Mouse (Mus musculus) liver, embryonic 16.5 days (tissue): ENCODE measurements around the gene Cxcl16. TPM values are rescaled to one million over a fixed set of nuclear protein-coding genes. Genes with fewer than 3 reads are reported as not detected.

Experiments
- ATAC-seq: fragments of 200-750 bp; cut with Nextera tagmentation; 2 replicates; pipeline ENCODE4 v1.8.0; 2017; ENCODE audit warnings: low read depth, mild to moderate bottlenecking, moderate number of reproducible peaks, moderate library complexity
- H3K27ac ChIP-seq: fragments of 300-500 bp; sonication (generic); 2 replicates; pipeline ENCODE4 v1.5.1; 2014; ENCODE audit warnings: mild to moderate bottlenecking, low read length
- H3K27me3 ChIP-seq: fragments of 300-500 bp; sonication (generic); 2 replicates; pipeline ENCODE4 v1.6.1; 2014; ENCODE audit warnings: low read depth, low read length, mixed read lengths; ENCODE audit not compliant: control insufficient read depth, insufficient read depth
- H3K36me3 ChIP-seq: fragments of 300-500 bp; sonication (generic); 2 replicates; pipeline ENCODE4 v1.6.1; 2014; ENCODE audit warnings: mild to moderate bottlenecking; ENCODE audit not compliant: control insufficient read depth, insufficient read depth
- H3K4me1 ChIP-seq: fragments of 300-500 bp; sonication (generic); 2 replicates; pipeline ENCODE4 v1.6.1; 2014; ENCODE audit warnings: low read depth, low read length, mixed read lengths; ENCODE audit not compliant: control insufficient read depth
- H3K4me2 ChIP-seq: fragments of 300-500 bp; sonication (generic); 2 replicates; pipeline ENCODE4 v1.6.1; 2014; ENCODE audit warnings: low read depth, low read length, mixed read lengths
- H3K4me3 ChIP-seq: fragments of 300-500 bp; sonication (generic); 2 replicates; pipeline ENCODE4 v1.5.1; 2014; ENCODE audit warnings: low read depth, mild to moderate bottlenecking, low read length
- H3K9ac ChIP-seq: fragments of 300-500 bp; sonication (generic); 2 replicates; pipeline ENCODE4 v1.6.1; 2014; ENCODE audit warnings: low read depth, low read length
- H3K9me3 ChIP-seq: fragments of 300-500 bp; sonication (generic); replicated peaks from 2 replicates; pipeline ENCODE4 v1.6.1; 2016; ENCODE audit warnings: low read length; ENCODE audit not compliant: control insufficient read depth
- WGBS: fragments of 180-500 bp; shearing (Covaris S2); extraction: QIAGEN DNeasy Blood & Tissue Kit; methylation state at CpG from one replicate; pipeline ENCODE4 v1.1.7; 2014; ENCODE audit not compliant: insufficient replicate concordance; 5-methylcytosine and 5-hydroxymethylcytosine counted together
- polyA plus RNA-seq: library from polyadenylated mRNA; unstranded; fragments of >200 nt; fragmentation: Nextera tagmentation; extraction: Ambion mirVana; gene quantifications from 2 replicates; pipeline ENCODE4 v1.2.1, GENCODE M21; 2015

Gene Cxcl16
- polyA plus RNA-seq, 1 experiment from 2014 or later: 2.6 TPM

DNA sequence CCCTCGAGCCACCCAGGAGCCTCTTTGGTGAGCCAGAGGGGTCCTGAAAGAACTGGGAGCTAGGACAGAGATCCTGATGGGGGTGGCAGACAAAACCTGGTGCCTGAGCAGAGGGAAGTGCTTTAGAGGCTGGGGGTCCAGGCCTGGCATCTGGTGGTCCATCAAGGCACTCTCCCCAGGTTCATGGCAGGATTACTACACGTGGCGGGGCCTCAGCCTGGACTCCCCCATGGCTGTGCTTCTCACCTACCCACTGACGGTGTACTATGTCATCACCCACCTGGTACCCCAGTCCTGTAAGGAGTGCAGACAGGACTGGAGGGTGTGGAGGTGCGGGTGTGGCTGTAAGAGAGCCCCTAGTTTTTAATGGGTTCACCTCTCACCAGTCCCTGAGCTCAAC, 4.2 kb upstream of the Cxcl16 start:
- Histone ChIP-seq H3K9me3 (no peaks in the 10 kb centered on the region), H3K4me3 (no peak overlapping the region), H3K4me1 (no peaks in the 10 kb centered on the region; the same call in 1 of the 2 replicates), H3K27ac (no peak overlapping the region), H3K36me3 (no peaks in the 10 kb centered on the region), H3K4me2 (no peak overlapping the region), H3K9ac (no peak overlapping the region), H3K27me3 (peaks cover 53% of the 10 kb centered on the region)
- ATAC-seq: no peak
- 66% methylated on average over 5 of the region's 5 CpGs for WGBS

DNA sequence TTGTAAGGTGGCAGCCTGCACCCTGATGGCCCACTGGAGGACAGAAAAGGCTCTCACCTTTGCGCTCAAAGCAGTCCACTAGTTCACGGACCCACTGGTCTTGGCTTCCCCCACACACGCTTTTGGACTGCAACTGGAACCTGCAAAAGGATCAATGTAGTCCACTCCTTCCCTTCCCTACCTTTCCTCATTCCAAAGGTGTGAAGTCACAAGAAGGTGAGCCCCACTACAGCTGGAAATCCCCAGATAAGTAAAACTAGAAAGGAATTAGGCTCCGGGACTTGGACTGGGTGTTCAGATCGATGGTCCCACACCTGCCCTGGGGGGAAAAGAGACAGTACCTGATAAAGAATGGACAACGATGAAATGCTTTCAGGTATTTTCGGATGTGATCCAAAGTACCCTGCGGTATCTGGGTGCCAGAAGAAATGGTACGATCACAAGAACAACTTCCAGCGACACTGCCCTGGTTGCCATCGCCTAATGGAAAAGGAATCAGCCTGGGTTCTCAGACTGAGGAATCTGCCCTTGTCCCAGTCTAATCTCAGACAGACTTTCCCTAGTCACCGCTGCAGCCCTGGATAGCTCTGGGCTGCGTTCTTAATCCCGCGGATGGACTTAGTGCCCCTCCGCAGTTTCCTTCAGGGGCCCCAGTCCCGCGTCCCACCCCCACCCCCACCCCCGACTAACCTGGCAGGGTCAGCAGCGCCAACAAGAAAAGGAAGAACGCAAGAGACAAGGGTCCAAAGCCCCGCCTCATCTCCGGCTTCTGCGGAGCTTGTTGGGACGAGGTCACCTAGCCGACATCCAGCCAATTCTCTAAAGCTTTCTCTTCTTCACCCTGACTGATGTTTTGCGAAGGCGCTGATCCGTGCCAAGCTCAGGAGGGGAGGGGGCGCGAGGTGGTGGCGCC, 840 bp downstream of the Cxcl16 start, which contains the start of gene Zmynd15:
Gene Zmynd15, plus strand, starts transcription at position 746 of the 913 bp plus-strand sequence.
- no peak within 1 kb of the TSS for H3K27ac ChIP-seq
- H3K9ac ChIP-seq: peak within 1 kb of the TSS; percentile 35; the same call in 1 of the 2 replicates
- peak within 1 kb of the TSS; percentile 61 for H3K4me3 ChIP-seq
- peak within 1 kb of the TSS; percentile 72 for H3K4me2 ChIP-seq
- no peaks in the 10 kb centered on the region; the same call in 1 of the 2 replicates for H3K4me1 ChIP-seq
- H3K36me3 ChIP-seq: no peaks in the 10 kb centered on the region
- H3K9me3 ChIP-seq: no peaks in the 10 kb centered on the region
- WGBS: 17% methylated on average over 32 of the region's 32 CpGs
- no peak for ATAC-seq
- peaks cover 35% of the 10 kb centered on the region for H3K27me3 ChIP-seq

DNA sequence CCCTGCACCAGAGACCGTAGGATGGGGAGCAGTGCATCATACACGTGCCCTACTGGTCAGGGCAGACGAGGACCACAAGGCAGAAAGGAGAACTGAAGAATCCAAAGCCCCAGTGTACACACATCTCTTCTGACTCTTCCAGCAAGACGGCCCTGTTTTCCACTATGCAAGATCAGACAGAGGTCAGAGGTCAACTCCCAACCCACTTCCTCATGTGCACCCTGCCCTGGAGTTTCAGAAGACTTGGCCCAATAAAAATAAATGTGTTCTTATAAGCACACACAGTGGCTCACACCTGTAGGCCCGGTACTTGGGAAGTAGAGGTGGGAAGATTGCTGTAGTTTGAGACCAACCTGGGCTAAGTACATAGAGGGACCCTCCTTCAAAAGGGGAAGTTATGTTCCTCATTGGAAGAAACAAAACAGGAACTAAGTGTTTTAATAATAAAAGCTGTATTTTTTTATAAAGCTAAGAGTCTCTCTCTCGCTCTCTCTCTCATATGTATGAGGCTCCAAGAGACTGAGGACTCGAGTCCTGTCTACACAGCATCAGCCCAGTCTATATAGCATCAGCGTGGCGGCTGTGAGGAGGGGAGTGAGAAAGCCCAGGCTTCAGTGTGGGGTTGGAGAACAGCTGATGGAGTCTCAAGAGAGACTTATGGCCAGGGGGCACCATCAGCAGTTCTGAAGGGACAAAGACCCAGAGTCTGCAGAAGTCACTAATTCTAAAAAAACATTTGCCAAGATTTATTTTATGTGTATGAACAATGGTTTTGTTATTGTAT, 6.3 kb downstream of the Cxcl16 start:
- Histone ChIP-seq H3K27me3 (peaks cover under 1% of the 10 kb centered on the region), H3K36me3 (no peaks in the 10 kb centered on the region), H3K9ac (no peak overlapping the region), H3K9me3 (no peaks in the 10 kb centered on the region), H3K4me3 (no peak overlapping the region), H3K4me2 (no peak overlapping the region), H3K27ac (no peak overlapping the region), H3K4me1 (peaks cover 17% of the 10 kb centered on the region)
- 70% methylated on average over 9 of the region's 9 CpGs for WGBS
- ATAC-seq: no peak

DNA sequence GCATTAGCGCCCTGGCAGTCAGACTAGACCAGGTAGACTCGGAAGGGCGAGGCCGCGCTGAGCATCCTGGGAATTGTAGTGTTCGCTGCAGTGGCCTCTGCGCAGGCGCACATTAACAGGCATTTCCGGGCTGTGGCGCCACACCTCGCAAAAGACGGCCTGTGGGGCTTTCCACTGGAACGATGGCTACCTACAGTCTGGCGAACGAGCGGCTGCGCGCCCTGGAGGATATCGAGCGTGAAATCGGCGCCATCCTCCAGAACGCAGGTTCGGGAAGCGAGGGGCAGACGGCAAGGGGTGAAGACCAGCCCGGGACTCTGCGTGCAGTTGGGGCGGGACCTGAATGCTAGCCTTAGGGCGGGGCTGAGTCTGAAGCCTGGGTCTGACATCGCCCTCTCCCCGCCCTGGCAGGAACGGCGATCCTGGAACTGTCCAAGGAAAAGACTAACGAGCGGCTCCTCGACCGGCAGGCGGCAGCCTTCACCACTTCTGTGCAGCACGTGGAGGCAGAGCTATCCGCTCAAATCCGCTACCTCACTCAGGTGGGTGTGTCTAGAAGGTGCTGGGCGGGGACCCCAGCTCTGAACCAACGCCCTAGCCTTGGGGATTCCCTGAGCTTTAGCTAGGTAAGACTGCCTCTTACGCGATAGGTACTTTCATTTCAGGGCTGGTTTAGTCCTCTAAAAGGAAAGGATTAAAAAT, 7.8 kb downstream of the Cxcl16 start, which contains the start of gene Med11:
Gene Med11, plus strand, starts transcription at position 123 of the 702 bp plus-strand sequence.
- H3K4me1 ChIP-seq: peaks cover 17% of the 10 kb centered on the region
- H3K4me3 ChIP-seq: peak within 1 kb of the TSS; percentile 74
- no peaks in the 10 kb centered on the region for H3K9me3 ChIP-seq
- H3K27me3 ChIP-seq: no peaks in the 10 kb centered on the region
- H3K4me2 ChIP-seq: peak within 1 kb of the TSS; percentile 88
- H3K36me3 ChIP-seq: no peaks in the 10 kb centered on the region
- ATAC-seq: peak; percentile 93
- under 1% methylated on average over 46 of the region's 46 CpGs for WGBS
- peak within 1 kb of the TSS; percentile 80 for H3K9ac ChIP-seq
- peak within 1 kb of the TSS; percentile 96 for H3K27ac ChIP-seq

DNA sequence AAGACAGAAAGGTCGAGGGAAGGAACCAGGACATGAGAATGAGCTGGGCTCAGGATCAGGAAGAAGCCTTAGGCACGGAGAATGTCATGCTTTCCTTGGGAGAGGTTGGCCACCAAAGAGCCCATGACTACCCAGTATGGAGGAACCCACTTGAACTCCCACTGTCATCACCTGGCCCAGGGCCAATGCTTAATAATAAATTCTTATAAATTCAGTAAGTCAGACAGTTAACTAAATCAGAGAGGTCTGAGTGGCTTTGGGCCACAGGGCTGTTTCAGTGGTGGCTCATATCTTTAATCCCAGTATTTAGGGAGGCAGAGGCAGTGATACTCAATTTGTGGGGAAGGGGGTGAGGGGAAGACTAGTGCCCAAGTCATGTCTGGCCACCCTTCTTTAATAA, 8.9 kb downstream of the Cxcl16 start:
- H3K9ac ChIP-seq: no peak overlapping the region
- 78% methylated on average over 2 of the region's 2 CpGs for WGBS
- H3K9me3 ChIP-seq: no peaks in the 10 kb centered on the region
- no peak overlapping the region for H3K27ac ChIP-seq
- ATAC-seq: no peak
- no peaks in the 10 kb centered on the region for H3K36me3 ChIP-seq
- H3K4me3 ChIP-seq: no peak overlapping the region
- H3K27me3 ChIP-seq: no peaks in the 10 kb centered on the region
- H3K4me1 ChIP-seq: peaks cover 19% of the 10 kb centered on the region
- no peak overlapping the region for H3K4me2 ChIP-seq

DNA sequence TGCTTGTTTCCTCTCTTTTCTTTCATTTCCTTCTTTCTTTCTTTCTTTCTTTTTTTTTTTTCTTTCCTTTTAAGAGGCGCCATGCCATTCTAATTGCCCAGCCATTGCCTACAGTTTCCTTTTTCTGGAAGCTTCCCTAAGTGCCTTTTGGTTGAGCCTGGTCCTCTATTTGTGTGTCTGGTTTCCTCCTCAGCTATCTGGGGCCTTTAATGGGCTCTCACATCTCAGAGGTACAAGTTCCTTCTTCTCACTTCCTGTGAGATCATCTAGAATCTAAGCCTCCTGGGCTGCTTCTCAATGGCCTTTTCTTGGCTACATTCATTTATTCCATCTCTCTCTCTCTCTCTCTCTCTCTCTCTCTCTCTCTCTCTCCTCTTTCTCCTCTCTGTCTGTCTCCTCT, 12.4 kb downstream of the Cxcl16 start:
- Histone ChIP-seq H3K36me3 (no peaks in the 10 kb centered on the region), H3K9me3 (no peaks in the 10 kb centered on the region), H3K4me3 (no peak overlapping the region), H3K27ac (no peak overlapping the region), H3K27me3 (no peaks in the 10 kb centered on the region), H3K9ac (no peak overlapping the region), H3K4me1 (peaks cover 15% of the 10 kb centered on the region), H3K4me2 (no peak overlapping the region)
- WGBS: 25% methylated on average over 1 of the region's 1 CpGs
- no peak for ATAC-seq

DNA sequence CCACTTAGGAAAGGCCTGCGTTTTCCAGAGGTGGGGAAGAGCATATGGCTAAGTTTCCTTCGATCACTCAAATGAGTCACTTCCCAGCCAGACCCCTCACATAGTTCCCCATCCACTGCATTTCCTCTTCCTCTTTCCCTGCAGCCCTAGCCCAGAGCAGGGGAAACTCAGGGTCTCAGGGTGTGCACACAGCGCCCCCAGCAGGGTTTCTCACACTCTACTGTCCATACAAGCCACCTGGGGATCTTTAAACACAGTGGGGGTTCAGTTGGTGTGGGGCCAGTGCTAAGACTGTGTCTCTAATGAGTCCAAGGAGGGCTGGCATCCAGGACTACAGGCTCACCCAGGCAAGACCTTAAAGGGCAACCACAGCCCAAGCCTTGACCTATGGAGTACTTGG, 13.0 kb downstream of the Cxcl16 start:
- ATAC-seq: no peak
- H3K36me3 ChIP-seq: no peaks in the 10 kb centered on the region
- no peak overlapping the region for H3K27ac ChIP-seq
- no peaks in the 10 kb centered on the region for H3K9me3 ChIP-seq
- 19% methylated on average over 3 of the region's 3 CpGs for WGBS
- H3K27me3 ChIP-seq: no peaks in the 10 kb centered on the region
- H3K4me1 ChIP-seq: peaks cover 11% of the 10 kb centered on the region
- H3K4me2 ChIP-seq: no peak overlapping the region
- H3K9ac ChIP-seq: no peak overlapping the region
- no peak overlapping the region for H3K4me3 ChIP-seq

DNA sequence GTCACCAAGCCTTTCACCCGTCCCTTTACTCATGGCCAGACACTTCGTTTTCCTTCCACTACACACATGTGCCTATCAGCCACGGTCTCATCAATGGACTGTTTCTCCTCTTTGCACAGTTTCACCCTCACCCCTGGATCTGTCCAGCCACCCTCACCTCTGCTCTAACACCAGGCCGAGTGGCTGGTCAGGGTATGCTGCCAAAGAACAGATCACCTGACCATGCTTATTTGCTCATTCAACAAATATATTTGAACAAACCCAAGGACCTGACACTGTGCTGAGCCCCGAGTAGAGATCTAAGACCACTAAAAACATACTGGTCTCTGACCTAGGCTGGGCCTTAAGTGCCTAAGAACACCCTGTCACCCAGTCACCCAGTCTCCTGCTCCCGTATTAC, 15.1 kb downstream of the Cxcl16 start:
- 48% methylated on average over 6 of the region's 6 CpGs for WGBS
- no peaks in the 10 kb centered on the region; the same call in 1 of the 2 replicates for H3K36me3 ChIP-seq
- no peaks in the 10 kb centered on the region for H3K9me3 ChIP-seq
- H3K27me3 ChIP-seq: no peaks in the 10 kb centered on the region
- H3K4me1 ChIP-seq: peaks cover 7% of the 10 kb centered on the region
- H3K9ac ChIP-seq: no peak overlapping the region
- ATAC-seq: peak; percentile 88
- H3K4me3 ChIP-seq: no peak overlapping the region
- H3K27ac ChIP-seq: peak overlapping the region; percentile 61
- no peak overlapping the region for H3K4me2 ChIP-seq
